Mouse (Mus musculus) ES-Bruce4 (cell line): Measurements from ENCODE around the gene Robo4. TPM values are rescaled to one million over a fixed set of nuclear protein-coding genes. Genes with fewer than 3 reads are reported as not detected.

ENCODE experiments used
- H3K27ac ChIP-seq: 2 replicates; pipeline ENCODE4 v1.5.1; 2012; ENCODE audit warnings: low read length, inconsistent platforms; ENCODE audit not compliant: insufficient read depth
- H3K27me3 ChIP-seq: 2 replicates; pipeline ENCODE4 v1.6.1; 2012; ENCODE audit warnings: mild to moderate bottlenecking, low read length, inconsistent platforms; ENCODE audit not compliant: control insufficient read depth, poor library complexity, insufficient read depth, severe bottlenecking
- H3K36me3 ChIP-seq: 2 replicates; pipeline ENCODE4 v1.6.1; 2012; ENCODE audit warnings: inconsistent platforms, mild to moderate bottlenecking, low read length, moderate library complexity; ENCODE audit not compliant: control insufficient read depth, poor library complexity, insufficient read depth, severe bottlenecking
- H3K4me1 ChIP-seq: one replicate; pipeline ENCODE4 v1.8.1; 2011; ENCODE audit warnings: low read length; ENCODE audit not compliant: control insufficient read depth, insufficient read depth
- H3K4me3 ChIP-seq: 2 replicates; pipeline ENCODE4 v1.5.1; 2011; ENCODE audit warnings: low read depth, mild to moderate bottlenecking, low read length
- H3K9ac ChIP-seq: 2 replicates; pipeline ENCODE4 v1.6.1; 2012; ENCODE audit warnings: low read depth, mild to moderate bottlenecking, inconsistent platforms; ENCODE audit not compliant: poor library complexity, severe bottlenecking
- H3K9me3 ChIP-seq: replicated peaks from 2 replicates; pipeline ENCODE4 v1.6.1; 2012; ENCODE audit warnings: mild to moderate bottlenecking, low read length, inconsistent platforms; ENCODE audit not compliant: control insufficient read depth, poor library complexity, insufficient read depth, severe bottlenecking
- CTCF ChIP-seq: IDR thresholded peaks from one replicate; pipeline ENCODE4 v1.8.1; 2011; ENCODE audit warnings: low read depth, low read length
- EP300 ChIP-seq: IDR thresholded peaks from 2 replicates; pipeline ENCODE4 v1.6.1; 2011; ENCODE audit warnings: low read depth, low read length; ENCODE audit not compliant: insufficient read depth
- POLR2A ChIP-seq: IDR thresholded peaks from one replicate; pipeline ENCODE4 v1.8.1; 2011; ENCODE audit warnings: low read length; ENCODE audit not compliant: insufficient read depth
- polyA plus RNA-seq: library from polyadenylated mRNA; stranded (reverse); fragments of >200 nt; gene quantifications from 2 replicates; pipeline ENCODE4 v1.2.4, GENCODE M21; 2011; ENCODE audit warnings: low read depth; ENCODE audit not compliant: missing spikeins, insufficient read depth, insufficient read length

Gene Robo4
- polyA plus RNA-seq, 1 experiment: 0.64 TPM

GRCm38 (mm10) chr9:37433823-37434560 lies 32.3 kb downstream of the Robo4 start:
- H3K27ac ChIP-seq: no peak overlapping the region
- no peak for TF ChIP-seq EP300
- TF ChIP-seq POLR2A: no peak
- TF ChIP-seq CTCF: no peak
- H3K36me3 ChIP-seq: no peaks in the 10 kb centered on the region
- H3K9ac ChIP-seq: no peak overlapping the region
- no peak overlapping the region for H3K4me3 ChIP-seq
- H3K9me3 ChIP-seq: no peaks in the 10 kb centered on the region
- peaks cover under 1% of the 10 kb centered on the region for H3K4me1 ChIP-seq
- peaks cover 8% of the 10 kb centered on the region for H3K27me3 ChIP-seq

GRCm38 (mm10) chr9:37434932-37435331 lies 33.2 kb downstream of the Robo4 start:
- no peak overlapping the region for H3K27ac ChIP-seq
- TF ChIP-seq CTCF (no peak), POLR2A (no peak), EP300 (no peak)
- no peaks in the 10 kb centered on the region for H3K4me1 ChIP-seq
- no peaks in the 10 kb centered on the region for H3K36me3 ChIP-seq
- no peak overlapping the region for H3K4me3 ChIP-seq
- H3K9ac ChIP-seq: no peak overlapping the region
- peaks cover 8% of the 10 kb centered on the region for H3K27me3 ChIP-seq
- no peaks in the 10 kb centered on the region for H3K9me3 ChIP-seq

GRCm38 (mm10) chr9:37435616-37436015 lies 33.9 kb downstream of the Robo4 start:
- no peak overlapping the region for H3K27ac ChIP-seq
- TF ChIP-seq EP300 (no peak), POLR2A (no peak), CTCF (no peak)
- H3K9me3 ChIP-seq: no peaks in the 10 kb centered on the region
- peaks cover 8% of the 10 kb centered on the region for H3K27me3 ChIP-seq
- no peak overlapping the region for H3K9ac ChIP-seq
- no peaks in the 10 kb centered on the region for H3K36me3 ChIP-seq
- H3K4me3 ChIP-seq: no peak overlapping the region
- H3K4me1 ChIP-seq: no peaks in the 10 kb centered on the region

GRCm38 (mm10) chr9:37437772-37438735 lies 36.4 kb downstream of the Robo4 start:
- no peak overlapping the region for H3K9ac ChIP-seq
- peaks cover 3% of the 10 kb centered on the region; the same call in 1 of the 2 replicates for H3K27me3 ChIP-seq
- H3K4me1 ChIP-seq: no peaks in the 10 kb centered on the region
- no peak overlapping the region for H3K4me3 ChIP-seq
- no peaks in the 10 kb centered on the region for H3K9me3 ChIP-seq
- no peaks in the 10 kb centered on the region for H3K36me3 ChIP-seq
- TF ChIP-seq EP300: no peak
- no peak for TF ChIP-seq CTCF
- TF ChIP-seq POLR2A: no peak
- no peak overlapping the region for H3K27ac ChIP-seq

- H3K9ac ChIP-seq: no peak overlapping the region
- no peaks in the 10 kb centered on the region for H3K4me1 ChIP-seq
- no peak overlapping the region for H3K4me3 ChIP-seq
- no peaks in the 10 kb centered on the region for H3K36me3 ChIP-seq
- no peak overlapping the region for H3K27ac ChIP-seq
- no peak for TF ChIP-seq CTCF
- TF ChIP-seq EP300: no peak
- no peak for TF ChIP-seq POLR2A
- H3K9me3 ChIP-seq: no peaks in the 10 kb centered on the region
- 0 out of 2 replicates have a peak, but pooled peaks cover 3% of the 10 kb centered on the region for H3K27me3 ChIP-seq
These were observed 50.7 kb downstream of the Robo4 start for GRCm38 (mm10) chr9:37452401-37452800.
